Mouse (Mus musculus) left cerebral cortex, adult 6 months (tissue): ENCODE results near the gene Adam15. TPM values are rescaled to one million over a fixed set of nuclear protein-coding genes. Genes with fewer than 3 reads are reported as not detected.

Source experiments
- long read RNA-seq, 2 experiments: library from polyadenylated mRNA; unstranded; transcript quantifications; one replicate each; pipeline ENCODE4 v2.0.0; 2019 to 2020
- polyA plus RNA-seq: library from polyadenylated mRNA; unstranded; fragments of <200 nt; fragmentation: Nextera tagmentation; gene quantifications from 2 replicates; pipeline ENCODE4 v1.2.3, GENCODE M21; 2021

Adam15 gene
- polyA plus RNA-seq: 21.3 and 43.1 TPM in 2 replicates
- long read RNA-seq, experiment 1, transcript Adam15-202 (21 exons, 2,799 nt): minor isoform, 10 of 120 reads
- long read RNA-seq, experiment 1, transcript Adam15-201 (23 exons, 2,975 nt): major isoform, 56 of 120 reads
- long read RNA-seq, experiment 1, partial matches to known transcripts: 16 of 120 reads
- long read RNA-seq, experiment 1, other reads (novel, unspliced or antisense): 36 of 120 reads
- long read RNA-seq, experiment 2, partial matches to known transcripts: 4 of 12 reads
- long read RNA-seq, experiment 2, other reads (novel, unspliced or antisense): 3 of 12 reads

DNA sequence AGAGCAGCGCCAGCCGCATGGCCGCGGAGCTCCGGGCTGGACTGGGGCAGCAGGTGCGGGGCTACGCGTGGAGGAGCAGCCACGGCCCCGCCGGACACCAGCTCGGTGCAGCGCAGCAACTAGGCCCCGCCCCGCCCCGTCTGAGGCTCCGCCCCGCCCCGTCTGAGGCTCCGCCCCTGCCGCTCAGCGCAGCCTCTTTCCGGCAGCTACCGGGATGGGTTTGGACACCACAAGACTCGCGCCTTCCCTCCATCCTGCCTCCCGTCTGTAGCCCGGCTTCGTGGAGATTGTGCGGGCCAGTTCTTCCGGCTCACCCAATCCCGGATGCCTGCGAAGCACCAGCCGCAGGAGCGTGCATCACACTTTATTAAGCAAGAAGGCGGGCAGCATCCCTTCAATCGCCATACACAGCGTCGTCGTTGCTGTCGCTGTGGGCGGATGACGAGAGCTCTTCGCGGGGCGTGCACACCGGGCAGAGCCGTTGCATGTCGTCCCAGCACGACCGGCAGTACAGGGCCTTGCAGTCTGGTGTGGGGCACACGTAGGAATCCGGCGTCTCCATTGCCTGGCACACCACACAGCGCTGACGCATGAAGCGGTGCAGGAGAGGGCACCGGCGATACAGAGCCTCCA lies at the start of gene Adam15:
Gene Adam15 (minus strand): TSS at position 128 of the 633 bp plus-strand sequence.

GRCm38 (mm10) chr3:89394006-89394893 lies 44.5 kb upstream of the Adam15 start, which contains the start of gene Zbtb7b:
Zbtb7b (minus strand) TSS chr3:89394776.

GRCm38 (mm10) chr3:89365153-89365485 lies 15.3 kb upstream of the Adam15 start, which contains the start of gene Dcst1:
Dcst1 (minus strand) TSS chr3:89365253.

GRCm38 (mm10) chr3:89361675-89362074 lies 11.9 kb upstream of the Adam15 start, which contains the start of gene Dcst2:
Dcst2 (plus strand) TSS chr3:89361975.

GRCm38 (mm10) chr3:89337721-89338578 lies 11.8 kb downstream of the Adam15 start, which contains the start of gene Efna4:
Efna4 (minus strand) TSS chr3:89338028.

GRCm38 (mm10) chr3:89322514-89323165 lies 27.2 kb downstream of the Adam15 start, which contains the start of gene Efna3:
Efna3 (minus strand) TSS chr3:89322965.

Other genes with a start within 250 kb of the Adam15 start
- gene Gm43738, start 248.9 kb downstream of the Adam15 start, polyA plus RNA-seq: 0.10 TPM in 1 of 2 replicates, not detected in the other
- gene Fdps, start 248.0 kb downstream of the Adam15 start, polyA plus RNA-seq: 156 and 192 TPM in 2 replicates
- not detected in 2 replicates for gene Pklr, start 213.9 kb downstream of the Adam15 start, polyA plus RNA-seq
- gene Hcn3, start 189.8 kb downstream of the Adam15 start, polyA plus RNA-seq: 2.2 and 5.2 TPM in 2 replicates
- gene Clk2, start 185.2 kb downstream of the Adam15 start, polyA plus RNA-seq: 3.0 and 3.7 TPM in 2 replicates
- 65.4 and 69.8 TPM in 2 replicates for gene Scamp3, start 172.5 kb downstream of the Adam15 start, polyA plus RNA-seq
- 8.2 and 15.5 TPM in 2 replicates for gene Fam189b, start 166.9 kb downstream of the Adam15 start, polyA plus RNA-seq
- gene Gba, start 147.1 kb downstream of the Adam15 start, polyA plus RNA-seq: 24.1 and 25.8 TPM in 2 replicates
- gene Thbs3, start 134.8 kb downstream of the Adam15 start, polyA plus RNA-seq: 8.3 and 12.0 TPM in 2 replicates
- 121 and 135 TPM in 2 replicates for gene Mtx1, start 122.9 kb downstream of the Adam15 start, polyA plus RNA-seq
- 0.20 and 0.34 TPM in 2 replicates for gene Muc1, start 120.9 kb downstream of the Adam15 start, polyA plus RNA-seq
- gene Krtcap2, start 104.0 kb downstream of the Adam15 start, polyA plus RNA-seq: 209 and 223 TPM in 2 replicates
- gene Trim46, start 103.7 kb downstream of the Adam15 start, polyA plus RNA-seq: 23.1 and 27.4 TPM in 2 replicates
- gene Dpm3, start 90.6 kb downstream of the Adam15 start, polyA plus RNA-seq: 276 and 277 TPM in 2 replicates
- gene Slc50a1, start 79.4 kb downstream of the Adam15 start, polyA plus RNA-seq: 48.6 and 65.6 TPM in 2 replicates
- gene Efna1, start 68.9 kb downstream of the Adam15 start, polyA plus RNA-seq: 11.1 and 12.0 TPM in 2 replicates
- gene Efna3, start 27.0 kb downstream of the Adam15 start, polyA plus RNA-seq: 5.6 and 31.3 TPM in 2 replicates
- gene Efna4, start 12.0 kb downstream of the Adam15 start, polyA plus RNA-seq: 0.30 and 0.44 TPM in 2 replicates
- not detected in 2 replicates for gene Dcst2, start 12.0 kb upstream of the Adam15 start, polyA plus RNA-seq
- gene Dcst1, start 15.3 kb upstream of the Adam15 start, polyA plus RNA-seq: 1.9 and 2.3 TPM in 2 replicates
- gene Zbtb7b, start 44.8 kb upstream of the Adam15 start, polyA plus RNA-seq: 0.49 and 1.2 TPM in 2 replicates
- not detected in 2 replicates for gene Lenep, start 52.8 kb upstream of the Adam15 start, polyA plus RNA-seq
- gene Flad1, start 61.9 kb upstream of the Adam15 start, polyA plus RNA-seq: 22.6 and 32.3 TPM in 2 replicates
- gene Cks1b, start 68.4 kb upstream of the Adam15 start, polyA plus RNA-seq: 8.9 and 10.6 TPM in 2 replicates
- 4.1 and 4.9 TPM in 2 replicates for gene Shc1, start 68.4 kb upstream of the Adam15 start, polyA plus RNA-seq
- gene Pygo2, start 80.2 kb upstream of the Adam15 start, polyA plus RNA-seq: 5.5 and 11.4 TPM in 2 replicates
- 15.4 and 16.1 TPM in 2 replicates for gene Pbxip1, start 86.7 kb upstream of the Adam15 start, polyA plus RNA-seq
- gene Pmvk, start 104.5 kb upstream of the Adam15 start, polyA plus RNA-seq: 66.6 and 78.2 TPM in 2 replicates
- 2.5 and 4.1 TPM in 2 replicates for gene Kcnn3, start 170.2 kb upstream of the Adam15 start, polyA plus RNA-seq